Mouse (Mus musculus) myocyte (in vitro differentiated cells): Measurements from ENCODE around the gene Atp11a. TPM values are rescaled to one million over a fixed set of nuclear protein-coding genes. Genes with fewer than 3 reads are reported as not detected.

Experiments
- H3K27me3 ChIP-seq: one replicate; pipeline ENCODE4 v1.6.1; 2011; ENCODE audit not compliant: control insufficient read depth, insufficient read depth, insufficient read length
- H3K36me3 ChIP-seq: one replicate; pipeline ENCODE4 v1.6.1; 2011; ENCODE audit not compliant: control insufficient read depth, insufficient read depth
- H3K4me2 ChIP-seq: one replicate; pipeline ENCODE4 v1.6.1; 2011; ENCODE audit warnings: low read depth, control low read depth
- H3K4me3 ChIP-seq: one replicate; pipeline ENCODE4 v1.5.1; 2011; ENCODE audit warnings: mild to moderate bottlenecking, control low read depth, moderate library complexity
- H3K79me2 ChIP-seq: one replicate; pipeline ENCODE4 v1.6.1; 2011; ENCODE audit not compliant: control insufficient read depth, insufficient read depth
- H3ac ChIP-seq: one replicate; pipeline ENCODE4 v1.6.1; 2011; ENCODE audit not compliant: control insufficient read depth, insufficient read length
- CEBPB ChIP-seq: IDR thresholded peaks from 2 replicates; pipeline ENCODE4 v1.6.1; 2011; ENCODE audit warnings: mild to moderate bottlenecking, moderate library complexity; ENCODE audit not compliant: poor library complexity, insufficient read depth, severe bottlenecking
- E2F4 ChIP-seq: IDR thresholded peaks from one replicate; pipeline ENCODE4 v1.6.1; 2011; ENCODE audit warnings: mild to moderate bottlenecking, control low read depth, moderate library complexity; ENCODE audit not compliant: insufficient read depth
- MAX ChIP-seq: IDR thresholded peaks from one replicate; pipeline ENCODE4 v1.6.1; 2011; ENCODE audit warnings: low read depth, mild to moderate bottlenecking, control low read depth
- MYOD1 ChIP-seq, 3 experiments: IDR thresholded peaks; one replicate each; pipeline ENCODE4 v1.6.1; 2011; ENCODE audit warnings: control low read depth in 2 of 3, low read depth in 2 of 3, mild to moderate bottlenecking in 2 of 3, moderate library complexity in 1 of 3; ENCODE audit not compliant: insufficient read length in 2 of 3, control insufficient read depth in 1 of 3
- MYOG ChIP-seq, 3 experiments: IDR thresholded peaks; one replicate each; pipeline ENCODE4 v1.6.1; 2011; ENCODE audit warnings: control low read depth in 2 of 3, low read depth in 2 of 3, mild to moderate bottlenecking in 2 of 3; ENCODE audit not compliant: insufficient read length in 2 of 3, control insufficient read depth in 1 of 3, insufficient read depth in 1 of 3
- POLR2A ChIP-seq: IDR thresholded peaks from one replicate; pipeline ENCODE4 v1.6.1; 2011; ENCODE audit warnings: low read depth, mild to moderate bottlenecking, control low read depth, moderate library complexity; ENCODE audit not compliant: insufficient read length
- POLR2AphosphoS2 ChIP-seq: IDR thresholded peaks from one replicate; pipeline ENCODE4 v1.6.1; 2011; ENCODE audit warnings: low read depth, control low read depth; ENCODE audit not compliant: insufficient read length
- REST ChIP-seq: IDR thresholded peaks from one replicate; pipeline ENCODE4 v1.6.1; 2011; ENCODE audit warnings: mild to moderate bottlenecking, control low read depth, moderate library complexity; ENCODE audit not compliant: insufficient read depth, insufficient read length
- SRF ChIP-seq: IDR thresholded peaks from one replicate; pipeline ENCODE4 v1.6.1; 2011; ENCODE audit warnings: low read depth; ENCODE audit not compliant: control insufficient read depth, insufficient read length
- TCF12 ChIP-seq: IDR thresholded peaks from one replicate; pipeline ENCODE4 v1.6.1; 2011; ENCODE audit warnings: mild to moderate bottlenecking, control low read depth; ENCODE audit not compliant: poor library complexity, insufficient read depth, severe bottlenecking
- TCF3 ChIP-seq: IDR thresholded peaks from one replicate; pipeline ENCODE4 v1.6.1; 2011; ENCODE audit warnings: low read depth, control low read depth; ENCODE audit not compliant: insufficient read length
- USF1 ChIP-seq: IDR thresholded peaks from one replicate; pipeline ENCODE4 v1.6.1; 2011; ENCODE audit warnings: low read depth, mild to moderate bottlenecking, control low read depth, moderate library complexity
- polyA plus RNA-seq: library from polyadenylated mRNA; unstranded; fragments of >200 nt; fragmentation: generic; extraction: Trizol; gene quantifications from one replicate; pipeline ENCODE4 v1.2.1, GENCODE M21; 2012; ENCODE audit warnings: missing spikeins

Gene Atp11a
- polyA plus RNA-seq, 1 experiment: 13.8 TPM

DNA sequence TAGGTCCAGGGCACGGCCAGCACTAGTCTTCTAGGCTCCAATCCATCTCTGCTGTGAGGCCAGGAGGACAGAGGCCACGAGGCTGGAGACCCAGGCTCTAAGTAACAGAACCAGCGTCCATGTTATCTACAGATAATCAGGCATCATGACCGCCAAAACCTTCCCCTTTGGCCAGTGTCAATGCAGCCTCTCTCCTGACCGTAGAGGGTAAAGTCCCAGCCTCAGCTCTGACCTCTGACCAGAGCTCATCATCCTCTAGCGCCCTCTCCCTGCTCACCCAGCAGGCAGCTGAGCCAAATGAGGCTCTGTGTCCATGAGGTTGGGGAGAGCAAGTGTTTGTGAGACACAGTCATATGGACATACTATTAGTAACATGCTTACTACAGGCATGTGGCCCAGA, 42.3 kb downstream of the Atp11a start:
- no peak overlapping the region for H3K4me3 ChIP-seq
- H3ac ChIP-seq: no peak overlapping the region
- H3K4me2 ChIP-seq: no peak overlapping the region
- no peaks in the 10 kb centered on the region for H3K79me2 ChIP-seq
- TF ChIP-seq E2F4: no peak
- TF ChIP-seq MYOG (IDR thresholded peaks at IDR 0.05; ENCODE audit: control insufficient read depth in 1 of 3, insufficient read depth in 1 of 3, insufficient read length in 2 of 3, low read depth in 2 of 3): no peak
- TF ChIP-seq USF1: no peak
- no peak for TF ChIP-seq TCF3
- TF ChIP-seq MAX: no peak
- TF ChIP-seq REST: no peak
- TF ChIP-seq CEBPB: no peak
- no peak for TF ChIP-seq MYOD1 (IDR thresholded peaks at IDR 0.05; ENCODE audit: control insufficient read depth in 1 of 3, insufficient read length in 2 of 3, low read depth in 2 of 3)
- no peak for TF ChIP-seq TCF12
- no peak for TF ChIP-seq POLR2A
- no peak for TF ChIP-seq SRF
- TF ChIP-seq POLR2AphosphoS2: no peak
- H3K27me3 ChIP-seq: no peaks in the 10 kb centered on the region
- no peaks in the 10 kb centered on the region for H3K36me3 ChIP-seq

- Histone ChIP-seq H3K36me3 (no peaks in the 10 kb centered on the region), H3K4me3 (no peak overlapping the region), H3K79me2 (no peaks in the 10 kb centered on the region), H3ac (no peak overlapping the region), H3K27me3 (no peaks in the 10 kb centered on the region), H3K4me2 (no peak overlapping the region)
- TF ChIP-seq MYOD1 (IDR thresholded peaks at IDR 0.05; ENCODE audit: control insufficient read depth in 1 of 3, insufficient read length in 2 of 3, low read depth in 2 of 3) (peak in 1 of 3 experiments; percentile 21), E2F4 (no peak), USF1 (no peak)
These were observed 43.0 kb downstream of the Atp11a start for GRCm38 (mm10) chr8:12799832-12800231.

- Histone ChIP-seq H3K27me3 (no peaks in the 10 kb centered on the region), H3K36me3 (no peaks in the 10 kb centered on the region), H3K79me2 (no peaks in the 10 kb centered on the region), H3K4me3 (no peak overlapping the region), H3K4me2 (no peak overlapping the region), H3ac (no peak overlapping the region)
- TF ChIP-seq CEBPB (no peak), SRF (no peak), MAX (no peak), REST (no peak), TCF12 (no peak), TCF3 (no peak), MYOG (IDR thresholded peaks at IDR 0.05; ENCODE audit: control insufficient read depth in 1 of 3, insufficient read depth in 1 of 3, insufficient read length in 2 of 3, low read depth in 2 of 3) (no peak)
These were observed 43.4 kb downstream of the Atp11a start for GRCm38 (mm10) chr8:12800246-12800645.

DNA sequence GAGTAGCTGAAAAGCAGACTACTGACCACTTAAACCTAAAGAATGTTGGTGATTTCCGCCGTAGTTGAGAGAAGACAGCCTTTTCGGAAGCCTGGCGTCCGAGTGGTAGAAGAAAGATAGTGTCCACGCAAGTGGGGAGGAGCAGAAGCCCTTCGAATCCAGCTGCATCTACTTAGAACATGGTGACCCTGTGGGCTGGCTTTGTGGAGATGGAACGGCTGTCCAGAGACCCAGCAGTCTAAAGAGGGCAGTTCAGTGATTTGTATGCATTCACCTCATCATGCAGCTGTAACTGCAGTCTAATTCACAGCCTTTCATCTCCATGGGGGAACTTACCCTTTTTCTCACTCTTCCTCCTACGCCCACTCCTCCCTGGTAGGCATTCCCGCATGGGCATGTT, 44.8 kb downstream of the Atp11a start:
- H3K4me2 ChIP-seq: peak overlapping the region; percentile 18
- no peak overlapping the region for H3ac ChIP-seq
- no peak for TF ChIP-seq USF1
- TF ChIP-seq MAX: no peak
- no peak for TF ChIP-seq E2F4
- TF ChIP-seq TCF12: no peak
- TF ChIP-seq REST: no peak
- no peak for TF ChIP-seq TCF3
- no peak for TF ChIP-seq SRF
- TF ChIP-seq POLR2A: no peak
- TF ChIP-seq MYOG (IDR thresholded peaks at IDR 0.05; ENCODE audit: control insufficient read depth in 1 of 3, insufficient read depth in 1 of 3, insufficient read length in 2 of 3, low read depth in 2 of 3): no peak
- TF ChIP-seq MYOD1 (IDR thresholded peaks at IDR 0.05; ENCODE audit: control insufficient read depth in 1 of 3, insufficient read length in 2 of 3, low read depth in 2 of 3): no peak
- no peak for TF ChIP-seq CEBPB
- no peak for TF ChIP-seq POLR2AphosphoS2
- H3K79me2 ChIP-seq: no peaks in the 10 kb centered on the region
- H3K4me3 ChIP-seq: no peak overlapping the region
- no peaks in the 10 kb centered on the region for H3K36me3 ChIP-seq
- no peaks in the 10 kb centered on the region for H3K27me3 ChIP-seq

- Histone ChIP-seq H3ac (no peak overlapping the region), H3K4me3 (no peak overlapping the region), H3K79me2 (no peaks in the 10 kb centered on the region), H3K4me2 (no peak overlapping the region), H3K36me3 (no peaks in the 10 kb centered on the region), H3K27me3 (no peaks in the 10 kb centered on the region)
- TF ChIP-seq TCF12: no peak
- TF ChIP-seq MAX: no peak
- TF ChIP-seq POLR2AphosphoS2: no peak
- no peak for TF ChIP-seq REST
- TF ChIP-seq TCF3: no peak
- no peak for TF ChIP-seq MYOG (IDR thresholded peaks at IDR 0.05; ENCODE audit: control insufficient read depth in 1 of 3, insufficient read depth in 1 of 3, insufficient read length in 2 of 3, low read depth in 2 of 3)
- no peak for TF ChIP-seq POLR2A
- TF ChIP-seq MYOD1 (IDR thresholded peaks at IDR 0.05; ENCODE audit: control insufficient read depth in 1 of 3, insufficient read length in 2 of 3, low read depth in 2 of 3): no peak
- no peak for TF ChIP-seq SRF
- TF ChIP-seq CEBPB: no peak
- no peak for TF ChIP-seq USF1
- TF ChIP-seq E2F4: no peak
These were observed 46.3 kb downstream of the Atp11a start for GRCm38 (mm10) chr8:12803121-12803520.
